Comparison of ENCODE assay signal across 8 mouse cellular contexts in genomic region chr10:75316472-75316871, GRCm38 (mm10). TPM values are rescaled to one million over a fixed set of nuclear protein-coding genes. Genes with fewer than 3 reads are reported as not detected.
DNase-seq lines count a peak whose midpoint lies in the region; ATAC-seq and TF ChIP-seq lines count a peak whose summit lies in the region.

No protein-coding gene starts in this region.

- peaks cover 18% of the 10 kb centered on the region for H3K4me1 ChIP-seq in heart, adult 2 months (ENCODE audit: control insufficient read depth, insufficient read depth, low read length)
- peaks cover 15 to 29% of the 10 kb centered on the region in 2 experiments for H3K4me1 ChIP-seq in heart, embryonic 14.5 days (ENCODE audit: control insufficient read depth in 2 of 2, insufficient read depth in 2 of 2, low read length in 2 of 2)
- H3K4me1 ChIP-seq in liver, embryonic 13.5 days (replicated peaks) = peaks cover 46% of the 10 kb centered on the region
- peaks cover 13% of the 10 kb centered on the region; the same call in 1 of the 2 replicates for H3K4me1 ChIP-seq in stomach, embryonic 14.5 days (ENCODE audit: control insufficient read depth, insufficient read depth, low read length)

- 0 out of 2 replicates have a peak, but pooled peaks have one; percentile 10 for TF ChIP-seq POLR2A in heart, adult 2 months (IDR thresholded peaks at IDR 0.05; ENCODE audit: insufficient read depth, low read depth, low read length)

- peak overlapping the region; percentile 91 for H3K4me3 ChIP-seq in heart, adult 2 months
- H3K4me3 ChIP-seq in heart, embryonic 14.5 days (ENCODE audit: control insufficient read depth in 1 of 2, insufficient read depth in 1 of 2, low read depth in 1 of 2, low read length in 2 of 2) = peak overlapping the region; percentile 60 to 66
- peak overlapping the region; percentile 59 for H3K4me3 ChIP-seq in liver, embryonic 13.5 days (replicated peaks)
- peak overlapping the region; percentile 43 for H3K4me3 ChIP-seq in stomach, embryonic 14.5 days (ENCODE audit: low read depth, low read length)

- TF ChIP-seq CTCF in heart, adult 2 months (IDR thresholded peaks at IDR 0.05) = no peak

- ATAC-seq in heart, embryonic 14.5 days (ENCODE audit: insufficient number of reproducible peaks, insufficient read depth, low FRiP score, low read depth) = peak; percentile 29; the same call in 1 of the 2 replicates
- ATAC-seq in liver, embryonic 13.5 days (ENCODE audit: low read depth) = peak; percentile 21; the same call in 1 of the 2 replicates
- peak; percentile 30 for ATAC-seq in stomach, embryonic 14.5 days (ENCODE audit: insufficient number of reproducible peaks, insufficient read depth, low FRiP score, low read depth)

- DNase-seq in heart, adult 2 months = peak in 1 of 2 experiments; percentile 43
- DNase-seq in heart, postnatal 36 days = no peak
- peak; percentile 56 for DNase-seq in ZHBTc4 (ENCODE audit: low read depth, low spot score)
- no peak for DNase-seq in liver, embryonic 13.5 days
- no peak for DNase-seq in cerebellum, adult 8-10 months
- no peak for DNase-seq in adrenal gland, postnatal 25 days

- H3K4me2 ChIP-seq in heart, embryonic 14.5 days (ENCODE audit: low read length) = peak overlapping the region; percentile 90
- H3K4me2 ChIP-seq in liver, embryonic 13.5 days = peak overlapping the region; percentile 71
- peak overlapping the region; percentile 78 for H3K4me2 ChIP-seq in stomach, embryonic 14.5 days (replicated peaks; ENCODE audit: low read depth, low read length)

- 5% methylated on average over 8 of the region's 9 CpGs for WGBS in heart, adult 2 months
- WGBS in heart, embryonic 14.5 days = 11% methylated on average over 9 of the region's 9 CpGs
- WGBS in liver, embryonic 13.5 days (ENCODE audit: insufficient replicate concordance) = 8% methylated on average over 9 of the region's 9 CpGs
- WGBS in stomach, embryonic 14.5 days = 6% methylated on average over 9 of the region's 9 CpGs

- H3K27ac ChIP-seq in heart, adult 2 months = peak overlapping the region; percentile 96
- H3K27ac ChIP-seq in heart, embryonic 14.5 days (replicated peaks in 1 of 2; ENCODE audit: control insufficient read depth in 1 of 2, insufficient read depth in 1 of 2, low read depth in 2 of 2, low read length in 2 of 2) = 0 out of 4 replicates have a peak overlapping the region, but pooled peaks of 1 of the 2 experiments have one; percentile 39
- no peak overlapping the region for H3K27ac ChIP-seq in liver, embryonic 13.5 days
- no peak overlapping the region for H3K27ac ChIP-seq in stomach, embryonic 14.5 days (ENCODE audit: low read length)

- no peaks in the 10 kb centered on the region for H3K79me2 ChIP-seq in heart, adult 2 months (replicated peaks; ENCODE audit: control insufficient read depth, insufficient read depth, low read length)

- no peaks in the 10 kb centered on the region for H3K36me3 ChIP-seq in heart, adult 2 months (ENCODE audit: control insufficient read depth, insufficient read depth, low read length)
- H3K36me3 ChIP-seq in heart, embryonic 14.5 days (ENCODE audit: control insufficient read depth, insufficient read depth, low read length) = peaks cover 11% of the 10 kb centered on the region
- H3K36me3 ChIP-seq in liver, embryonic 13.5 days = no peaks in the 10 kb centered on the region; the same call in 1 of the 2 replicates
- H3K36me3 ChIP-seq in stomach, embryonic 14.5 days (ENCODE audit: control insufficient read depth, insufficient read depth, low read length) = peaks cover 5% of the 10 kb centered on the region

- no peak for TF ChIP-seq EP300 in heart, adult 2 months (IDR thresholded peaks at IDR 0.05; ENCODE audit: insufficient read depth, low read depth, low read length)

- no peaks in the 10 kb centered on the region for H3K27me3 ChIP-seq in heart, adult 2 months (ENCODE audit: control insufficient read depth, insufficient read depth, low read length)
- peaks cover 11% of the 10 kb centered on the region; the same call in 1 of the 2 replicates for H3K27me3 ChIP-seq in heart, embryonic 14.5 days (ENCODE audit: control insufficient read depth, insufficient read depth, low read length)
- H3K27me3 ChIP-seq in liver, embryonic 13.5 days = peaks cover 41% of the 10 kb centered on the region
- H3K27me3 ChIP-seq in stomach, embryonic 14.5 days (ENCODE audit: control insufficient read depth, insufficient read depth, low read length) = peaks cover 7% of the 10 kb centered on the region; the same call in 1 of the 2 replicates

- intact Hi-C loops in heart, adult 2 months (cut with DNase I) = loop anchor here (1.0 to 5.0 kb wide), 4 partner anchors 40 to 171 kb away; no protein-coding TSS in a partner anchor
- intact Hi-C loops in heart, postnatal 36 days (cut with DNase I) = loop anchor here (1.0 to 5.0 kb wide), 5 partner anchors 18 to 170 kb away; no protein-coding TSS in a partner anchor

- H3K9me3 ChIP-seq in heart, embryonic 14.5 days (ENCODE audit: control insufficient read depth, low read length) = no peaks in the 10 kb centered on the region
- H3K9me3 ChIP-seq in liver, embryonic 13.5 days (replicated peaks) = no peaks in the 10 kb centered on the region
- H3K9me3 ChIP-seq in stomach, embryonic 14.5 days (ENCODE audit: control insufficient read depth, low read depth, low read length) = no peaks in the 10 kb centered on the region

- peak overlapping the region; percentile 85 for H3K9ac ChIP-seq in heart, adult 2 months (ENCODE audit: low read depth, low read length)
- peak overlapping the region; percentile 79 for H3K9ac ChIP-seq in heart, embryonic 14.5 days (ENCODE audit: low read length)
- H3K9ac ChIP-seq in liver, embryonic 13.5 days = peak overlapping the region; percentile 56; the same call in 1 of the 2 replicates
- H3K9ac ChIP-seq in stomach, embryonic 14.5 days (replicated peaks; ENCODE audit: low read depth, low read length) = peak overlapping the region; percentile 42; the same call in 1 of the 2 replicates

RNA-seq across cellular contexts. Expression of gene Adora2a, which starts 0.2 kb away (rescaled TPM):
- total RNA-seq in heart, adult 2 months (2021) = 1 to 10 TPM; 7.1 to 7.2 TPM
- polyA plus RNA-seq in heart, adult 2 months (2012; rRNA removed) = 14.3 and 18.1 TPM in 2 replicates
- total RNA-seq in heart, postnatal 36 days (2021) = 10 to 100 TPM in 1 of 2 experiments, 1 to 10 TPM in 1; 9.2 to 16.7 TPM
- polyA plus RNA-seq in heart, embryonic 14.5 days (2014; fragmentation: Nextera tagmentation; extraction: Ambion mirVana) = 4.9 and 6.8 TPM in 2 replicates
- polyA plus RNA-seq in liver, embryonic 13.5 days (2015; fragmentation: Nextera tagmentation; extraction: Ambion mirVana) = 1.5 and 1.7 TPM in 2 replicates
- 3.8 and 4.9 TPM in 2 replicates for polyA plus RNA-seq in stomach, embryonic 14.5 days (2014; fragmentation: Nextera tagmentation; extraction: Ambion mirVana)
- 3.4 and 4.3 TPM in 2 replicates for total RNA-seq in adrenal gland, postnatal 25 days (2021)
